Mouse (Mus musculus): ENCODE measurements around the gene Nr1d1.

The Nr1d1 gene

DNA sequence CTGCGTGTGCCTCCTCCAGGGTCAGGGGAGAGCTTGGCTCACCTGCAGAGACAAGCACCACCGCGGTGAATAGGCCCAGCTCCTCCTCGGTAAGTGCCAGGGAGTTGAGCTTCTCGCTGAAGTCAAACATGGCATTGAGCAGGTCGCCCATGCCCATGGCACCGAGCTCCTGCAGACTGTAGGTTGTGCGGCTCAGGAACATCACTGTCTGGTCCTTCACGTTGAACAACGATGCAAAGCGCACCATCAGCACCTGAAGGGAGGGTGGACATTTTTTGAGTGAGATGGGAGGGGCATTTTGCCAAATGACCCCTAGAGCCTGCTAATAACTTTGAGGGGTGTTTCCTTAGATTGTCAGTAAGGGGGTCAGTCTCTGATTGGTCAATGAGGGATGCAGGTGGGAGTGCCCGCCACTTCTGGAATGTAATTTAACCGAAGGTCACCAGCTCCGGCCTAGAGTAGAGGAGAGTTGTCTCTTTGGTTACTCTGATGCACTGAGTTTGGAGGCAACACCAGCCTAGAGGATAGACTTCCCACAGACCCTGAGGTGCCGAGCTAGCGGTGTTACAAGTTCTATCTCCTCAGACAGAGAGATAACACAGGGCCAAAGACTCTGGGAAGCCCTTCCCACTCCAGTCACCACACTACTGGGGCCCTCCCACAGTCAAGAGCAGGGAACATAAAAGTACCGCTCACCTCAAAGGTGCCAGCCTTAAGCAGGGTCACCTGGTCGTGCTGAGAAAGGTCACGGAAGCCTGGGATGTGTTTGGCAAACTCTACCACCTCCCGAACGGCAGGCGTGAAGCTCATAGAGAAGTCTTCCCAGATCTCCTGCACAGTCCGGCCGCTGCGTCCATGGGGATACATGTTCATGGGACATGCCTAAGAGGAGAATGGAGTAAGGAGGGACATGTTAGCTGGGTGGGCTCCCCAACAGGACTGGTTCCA, 5.9 kb downstream of the Nr1d1 start:
- peak; percentile 16 for DNase-seq

DNA sequence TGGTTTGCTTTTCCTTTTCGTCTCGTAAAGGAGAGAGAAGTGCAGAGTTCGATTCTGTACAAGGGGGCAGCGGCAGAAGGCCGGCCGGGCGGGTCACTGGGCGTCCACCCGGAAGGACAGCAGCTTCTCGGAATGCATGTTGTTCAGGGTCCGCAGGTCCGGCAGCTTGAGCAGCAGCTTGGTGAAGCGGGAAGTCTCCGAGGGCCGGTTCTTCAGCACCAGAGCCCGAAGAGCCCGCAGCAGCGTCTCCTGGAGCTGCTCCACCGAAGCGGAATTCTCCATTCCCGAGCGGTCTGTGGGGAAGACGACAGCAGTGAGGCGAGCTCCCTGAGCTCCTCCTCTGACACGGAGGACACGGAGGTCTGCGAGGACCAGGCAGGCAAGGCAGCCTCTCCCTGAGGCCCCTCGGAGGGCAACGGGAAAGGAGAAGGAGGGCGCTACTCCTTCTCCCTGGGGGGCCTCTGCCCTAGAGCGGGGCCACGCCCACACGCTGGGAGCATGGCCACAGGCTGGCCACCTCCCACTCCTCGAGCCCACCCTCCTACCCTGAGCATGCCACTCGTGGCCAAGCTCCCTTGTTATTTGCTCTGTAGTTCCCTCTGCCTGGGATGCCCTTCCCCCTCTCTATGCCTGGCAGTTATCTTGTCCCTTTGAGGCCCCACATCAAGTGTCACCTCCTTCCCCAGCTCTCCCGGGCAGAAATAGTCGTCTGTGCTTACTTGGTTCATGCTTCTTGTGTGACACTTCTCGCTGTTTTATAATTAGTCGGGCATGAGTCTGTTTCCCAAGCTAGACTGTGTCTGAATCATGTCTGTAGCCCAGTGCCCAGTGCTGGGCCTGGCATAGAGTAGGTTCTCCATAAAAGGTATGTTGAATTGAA, 6.8 kb downstream of the Nr1d1 start:
- DNase-seq, result peak; percentile 43

DNA sequence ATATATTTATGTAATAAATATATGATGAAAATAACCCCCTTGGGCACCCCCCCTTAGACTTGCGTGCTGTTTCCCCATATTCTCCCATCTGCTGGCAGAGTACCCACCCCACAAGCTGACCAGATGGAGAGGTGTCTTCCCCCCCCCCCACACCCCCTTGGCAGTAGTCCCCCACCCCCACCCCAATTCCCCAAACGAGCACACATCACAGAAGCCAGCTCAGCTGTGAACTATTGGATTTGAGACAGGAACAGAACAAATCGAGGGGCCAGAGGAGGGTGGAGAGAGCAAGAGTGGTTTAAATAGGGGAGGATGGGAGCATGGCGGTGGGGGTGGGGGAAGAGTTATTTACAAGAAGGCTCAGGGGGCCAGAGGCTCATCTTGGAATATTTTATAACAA, 7.4 kb downstream of the Nr1d1 start:
- no peak for DNase-seq

DNA sequence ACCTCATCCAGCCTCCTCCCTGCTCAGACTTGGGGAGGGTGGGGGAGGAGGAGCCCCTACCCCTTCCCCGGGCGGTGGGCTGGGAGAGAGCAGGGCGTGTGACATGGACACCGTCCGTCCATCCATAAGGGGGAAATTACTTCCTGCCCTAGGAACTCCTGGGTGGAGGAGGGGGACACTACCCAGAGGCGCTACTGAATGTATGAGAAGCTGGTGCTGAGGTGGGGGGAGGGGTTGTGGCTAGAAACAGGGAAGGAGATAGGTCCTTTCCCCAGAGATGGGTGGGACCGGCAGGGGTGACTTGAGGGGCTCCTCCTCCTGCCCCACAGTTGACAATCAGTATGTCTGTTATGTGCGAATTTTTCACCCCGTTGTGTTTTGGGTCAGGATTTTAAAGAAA, 7.9 kb downstream of the Nr1d1 start:
- peak; percentile 37 for DNase-seq

DNA sequence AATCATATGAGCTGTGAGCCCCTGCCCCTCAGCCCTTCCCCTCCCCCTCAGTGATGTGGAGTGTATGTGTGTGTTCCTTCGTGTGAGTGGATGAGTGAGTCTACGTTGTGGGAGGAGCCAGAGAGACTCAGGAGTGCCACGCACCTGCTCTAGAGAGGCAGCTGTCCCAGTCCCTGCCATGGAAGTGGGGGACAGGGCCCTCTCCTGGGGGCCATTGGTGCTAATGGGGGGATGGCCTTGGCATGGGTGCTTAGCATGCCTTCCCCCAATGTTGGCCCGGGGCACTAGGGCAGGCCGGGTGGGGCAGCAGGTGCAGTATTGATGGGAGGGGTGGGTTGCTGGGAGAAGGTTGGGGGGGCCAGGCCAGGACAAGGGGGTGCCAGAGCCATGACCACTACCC, 8.3 kb downstream of the Nr1d1 start:
- no peak for DNase-seq

DNA sequence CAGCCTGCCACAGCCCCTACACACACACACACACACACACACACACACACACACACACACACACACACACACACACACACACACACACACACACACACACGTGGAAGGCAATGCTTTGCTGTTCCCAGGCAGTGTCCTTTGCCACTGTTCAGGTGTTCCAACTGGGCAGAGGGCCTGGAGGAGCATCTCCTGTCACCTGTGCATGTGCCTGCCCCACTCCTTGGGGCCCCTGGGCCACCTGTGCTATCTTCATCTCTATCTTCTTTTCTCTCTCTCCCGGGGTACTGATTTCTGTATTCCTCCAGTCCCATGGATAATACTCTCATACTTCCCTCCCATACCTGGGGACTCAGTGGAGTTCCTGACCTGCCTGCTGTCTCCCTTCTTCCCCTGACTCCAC, 8.8 kb downstream of the Nr1d1 start:
- DNase-seq, result no peak

DNA sequence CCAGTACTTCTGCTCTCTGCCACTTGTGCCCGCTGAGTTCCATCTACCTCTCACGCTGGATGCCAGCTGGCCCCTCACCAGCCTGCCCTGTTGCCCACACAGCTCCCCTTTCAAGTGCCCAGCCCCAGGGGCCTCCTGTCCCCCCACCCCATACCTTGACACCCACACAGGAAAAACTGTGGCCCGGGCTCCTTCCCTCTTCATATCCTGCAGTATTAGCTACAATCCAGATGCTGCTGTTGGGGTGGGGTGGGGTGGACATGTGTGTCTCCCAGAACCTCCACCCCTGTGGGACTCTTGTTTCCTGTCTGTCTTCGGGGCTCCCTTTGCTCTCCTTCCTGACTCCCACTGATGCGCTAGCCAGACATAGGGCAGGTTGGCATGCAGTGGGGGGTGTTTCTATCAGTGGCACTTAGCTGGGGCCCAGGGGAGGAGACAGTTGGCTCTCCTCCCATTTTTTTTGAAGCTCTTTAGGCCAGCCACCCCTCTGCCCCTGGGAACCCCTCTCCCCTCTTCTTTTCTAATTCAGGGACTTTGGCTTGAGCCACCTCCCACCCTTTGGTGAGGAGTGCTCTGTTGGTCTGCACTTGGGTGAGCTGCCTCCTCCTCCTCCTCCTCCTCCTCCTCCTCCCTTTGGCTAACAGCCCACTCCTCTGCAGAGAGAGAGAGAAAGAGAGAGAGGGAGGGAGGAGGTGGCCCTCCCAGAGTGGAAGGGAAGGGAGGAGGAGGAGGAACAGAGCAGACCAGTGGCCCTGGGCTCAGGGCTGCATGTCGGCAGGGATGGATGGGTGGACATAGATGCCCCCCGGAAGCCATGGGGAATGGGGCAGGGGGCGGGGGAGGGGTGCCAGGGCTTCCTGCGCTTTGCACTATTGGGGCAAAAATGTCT, 9.5 kb downstream of the Nr1d1 start:
- peak; percentile 25 for DNase-seq

DNA sequence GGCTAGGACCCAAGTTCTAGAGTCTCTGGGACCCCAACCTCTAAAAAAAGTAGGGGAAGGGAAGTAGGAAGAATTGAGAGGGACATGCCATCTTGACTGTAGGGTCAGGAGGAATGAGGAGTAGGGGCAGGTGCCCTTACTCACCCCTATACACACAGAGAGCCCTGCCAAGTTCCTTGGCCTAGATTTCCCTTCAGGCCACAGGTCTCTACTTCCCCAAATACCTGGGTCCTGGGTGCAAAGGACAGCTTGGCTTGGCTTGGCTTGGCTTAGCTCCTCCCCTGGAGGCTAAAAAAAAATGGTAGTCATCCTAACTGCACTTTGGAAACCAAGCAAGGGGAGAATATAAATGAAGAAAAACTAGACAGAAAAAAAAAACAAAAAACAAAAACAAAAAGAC, 10.4 kb downstream of the Nr1d1 start:
- DNase-seq, result peak; percentile 25

DNA sequence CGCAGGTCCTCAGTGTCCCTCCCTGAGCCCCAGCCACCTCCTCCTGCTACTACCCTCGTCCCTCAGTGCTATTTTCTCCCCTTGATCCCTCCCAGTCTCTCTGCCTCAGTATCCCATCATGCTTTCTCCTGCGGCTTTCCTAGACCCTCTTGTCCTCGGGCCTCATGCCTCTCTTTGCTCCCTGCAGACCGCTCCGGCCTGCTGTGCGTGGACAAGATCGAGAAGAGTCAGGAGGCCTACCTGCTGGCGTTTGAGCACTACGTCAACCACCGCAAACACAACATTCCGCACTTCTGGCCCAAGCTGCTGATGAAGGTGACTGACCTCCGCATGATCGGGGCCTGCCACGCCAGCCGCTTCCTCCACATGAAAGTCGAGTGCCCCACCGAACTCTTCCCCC, 11.0 kb downstream of the Nr1d1 start:
- no peak for DNase-seq

DNA sequence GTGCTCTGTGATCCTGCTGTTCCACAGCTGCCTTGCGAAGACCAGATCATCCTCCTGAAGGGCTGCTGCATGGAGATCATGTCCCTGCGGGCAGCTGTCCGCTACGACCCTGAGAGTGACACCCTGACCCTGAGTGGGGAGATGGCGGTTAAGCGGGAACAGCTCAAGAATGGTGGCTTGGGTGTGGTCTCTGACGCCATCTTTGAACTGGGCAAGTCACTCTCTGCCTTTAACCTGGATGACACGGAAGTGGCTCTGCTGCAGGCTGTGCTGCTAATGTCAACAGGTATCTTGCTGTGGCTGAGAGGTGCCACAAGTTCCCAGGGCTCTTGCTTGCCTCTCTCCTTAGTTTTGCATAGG, 11.7 kb downstream of the Nr1d1 start:
- no peak for DNase-seq

DNA sequence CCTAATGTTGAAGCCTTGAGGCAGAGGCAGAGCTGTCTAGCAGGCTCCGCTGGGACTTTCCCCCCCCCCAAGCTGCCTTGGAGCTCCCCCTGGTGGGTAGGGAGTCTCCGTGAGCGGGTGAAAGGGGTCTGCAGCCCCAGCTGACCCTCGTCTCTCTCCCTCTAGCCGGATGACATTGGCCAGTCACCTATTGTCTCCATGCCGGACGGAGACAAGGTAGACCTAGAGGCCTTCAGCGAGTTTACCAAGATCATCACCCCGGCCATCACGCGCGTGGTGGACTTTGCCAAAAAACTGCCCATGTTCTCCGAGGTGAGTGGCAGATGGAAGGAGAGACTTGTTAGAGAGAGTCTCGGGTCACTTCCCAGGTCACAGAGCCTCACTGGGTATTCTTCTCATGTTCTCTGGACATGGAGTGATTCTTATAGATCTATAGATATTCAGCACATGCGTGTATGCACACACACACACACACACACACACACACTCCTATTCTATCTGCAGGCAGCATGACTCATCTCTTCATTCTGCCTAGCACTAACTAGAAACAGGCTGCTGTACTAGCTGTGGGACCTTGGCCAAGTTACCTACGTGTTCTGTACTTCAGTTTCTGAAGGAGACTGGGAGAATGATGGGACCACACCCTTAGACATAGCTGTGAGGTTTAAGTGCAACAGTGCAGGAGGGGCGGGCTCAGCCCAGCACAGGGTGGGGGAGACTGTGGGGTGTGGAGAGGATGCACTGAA, 12.2 kb downstream of the Nr1d1 start:
- DNase-seq, result peak; percentile 63

DNA sequence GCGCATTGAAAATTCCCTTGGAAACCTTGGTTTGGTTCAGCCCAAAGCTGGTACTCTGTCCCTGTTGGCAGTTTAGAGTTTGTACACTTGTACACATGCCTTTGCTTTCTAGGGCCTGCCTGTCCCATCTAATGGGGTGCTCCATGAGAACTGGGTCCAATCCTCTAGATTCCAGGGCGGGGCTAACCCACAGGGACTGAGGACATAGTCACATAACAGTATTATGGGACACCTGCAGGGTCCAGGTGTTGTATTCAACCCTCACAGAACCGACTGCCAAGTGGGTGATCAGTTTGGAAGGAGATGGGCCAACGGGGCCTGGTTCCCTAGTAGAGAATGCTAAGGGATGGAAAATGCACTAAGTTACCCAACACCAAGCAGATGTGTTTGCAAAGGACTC, 13.2 kb downstream of the Nr1d1 start:
- no peak for DNase-seq

DNA sequence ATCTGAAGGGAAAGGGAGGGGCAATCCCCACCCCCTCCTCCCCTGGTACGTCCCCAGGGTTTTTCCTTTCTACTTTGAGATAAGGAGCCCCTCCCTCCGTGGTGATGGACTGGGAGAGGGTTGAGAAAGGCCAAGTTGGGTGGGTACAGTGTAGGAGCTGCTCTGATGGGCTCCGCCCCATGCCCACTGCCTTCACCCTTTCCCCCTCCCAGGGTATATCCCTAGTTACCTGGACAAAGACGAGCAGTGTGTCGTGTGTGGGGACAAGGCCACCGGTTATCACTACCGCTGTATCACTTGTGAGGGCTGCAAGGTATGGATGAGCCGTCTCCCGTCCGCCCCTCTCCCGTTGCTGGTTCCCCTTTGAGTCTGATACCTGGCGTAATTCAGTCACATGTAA, 18.4 kb downstream of the Nr1d1 start:
- no peak for DNase-seq

DNA sequence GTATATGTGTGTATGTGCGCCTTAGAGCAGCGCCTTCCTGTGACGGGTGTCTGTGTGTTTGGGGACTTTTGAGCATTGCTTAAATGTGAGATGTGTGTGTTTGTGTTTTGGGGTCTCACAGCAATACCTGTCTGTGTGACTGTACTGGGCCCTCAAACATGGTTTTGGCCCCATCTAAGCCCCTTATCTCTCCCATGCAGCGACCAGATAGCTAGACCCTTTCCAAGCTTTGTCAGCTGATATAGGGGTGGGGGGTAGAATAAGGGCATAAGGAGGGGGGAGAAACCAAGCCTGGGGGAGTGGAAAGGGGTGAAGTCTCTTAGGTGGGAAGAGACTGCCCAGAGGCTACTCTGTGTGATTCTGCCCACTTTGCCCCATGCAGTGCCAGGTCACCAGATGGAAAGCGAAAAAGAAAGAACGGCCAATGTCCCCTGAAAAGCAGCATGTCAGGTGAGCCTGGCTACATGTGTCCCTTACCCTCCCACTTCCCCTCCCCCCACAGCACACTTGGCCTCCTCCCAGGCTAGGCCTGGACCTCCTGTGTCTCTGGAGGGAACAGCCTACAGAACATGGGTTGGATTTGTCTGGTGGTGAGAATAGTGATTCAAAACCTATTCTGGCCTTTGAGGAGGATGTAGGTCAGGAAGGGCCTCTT, 19.3 kb downstream of the Nr1d1 start:
- DNase-seq, result no peak

DNA sequence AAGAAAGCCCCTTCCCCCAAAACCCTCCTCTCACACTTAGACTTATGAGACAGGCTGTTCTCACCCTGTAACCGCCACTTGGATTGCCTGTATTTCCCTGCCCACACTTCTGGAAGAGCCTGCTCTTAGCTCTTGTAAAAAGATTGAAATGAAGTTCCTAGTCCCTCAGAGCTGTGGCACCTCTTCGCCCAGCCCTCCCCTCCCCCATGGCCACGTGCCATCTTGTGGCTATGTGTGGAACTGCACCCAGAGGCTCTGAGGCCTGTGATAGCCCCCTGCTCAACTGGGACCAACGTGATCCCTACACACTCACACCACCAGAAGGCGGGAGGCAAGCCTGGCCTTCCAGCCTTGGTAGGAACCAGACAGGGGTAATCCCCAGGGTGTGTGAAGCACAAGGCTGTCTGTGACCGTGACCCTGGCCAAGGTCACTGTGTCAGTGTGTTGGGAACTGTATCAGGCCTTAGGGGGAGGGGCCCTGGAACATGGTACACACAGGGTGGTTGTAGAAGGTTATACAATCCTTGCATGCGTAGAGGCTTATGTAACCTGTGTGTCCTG, 20.4 kb downstream of the Nr1d1 start:
- peak; percentile 72 for DNase-seq

DNA sequence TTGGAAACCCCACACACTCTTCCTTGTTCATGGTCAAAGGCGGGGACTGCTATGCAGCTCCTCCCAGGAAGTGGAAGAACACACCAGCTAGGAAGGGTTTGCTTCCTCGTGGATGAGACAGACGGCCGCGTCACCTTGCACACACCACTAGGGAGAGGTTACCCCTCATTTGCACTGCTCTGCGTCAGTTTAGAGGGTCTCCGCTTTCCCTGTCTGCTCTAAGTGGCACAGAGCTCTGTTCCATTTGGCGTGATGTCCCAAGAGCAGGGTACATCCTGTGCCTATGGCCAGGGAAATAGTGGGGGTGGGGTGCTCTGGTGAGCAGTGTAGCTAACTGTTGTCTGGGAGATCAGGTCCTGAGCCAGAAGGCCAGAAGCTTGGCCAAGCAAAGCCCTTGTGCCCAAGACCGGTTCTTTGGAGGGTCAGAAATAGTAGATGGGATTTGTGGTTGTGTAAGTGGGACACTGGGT, 20.9 kb downstream of the Nr1d1 start:
- peak; percentile 29 for DNase-seq

DNA sequence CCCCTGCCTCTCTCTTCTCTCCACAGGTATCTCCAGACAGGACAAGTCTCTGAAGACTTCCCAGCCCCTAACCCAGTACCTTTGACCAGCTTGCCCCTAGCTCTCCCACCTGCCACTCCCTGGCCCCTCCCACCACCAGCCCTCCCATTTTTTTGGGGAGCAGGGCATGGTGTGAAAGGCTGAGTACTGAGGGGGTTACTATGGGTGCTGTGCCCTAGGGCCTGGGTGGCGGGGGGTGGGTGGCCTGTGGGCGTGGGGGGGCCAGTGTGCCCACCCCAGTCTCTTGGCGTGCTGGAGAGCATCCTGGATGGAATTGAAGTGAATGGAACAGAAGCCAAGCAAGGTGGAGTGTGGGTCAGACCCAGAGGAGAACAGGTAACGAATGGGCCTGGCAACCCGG, 21.9 kb downstream of the Nr1d1 start:
- no peak for DNase-seq

DNA sequence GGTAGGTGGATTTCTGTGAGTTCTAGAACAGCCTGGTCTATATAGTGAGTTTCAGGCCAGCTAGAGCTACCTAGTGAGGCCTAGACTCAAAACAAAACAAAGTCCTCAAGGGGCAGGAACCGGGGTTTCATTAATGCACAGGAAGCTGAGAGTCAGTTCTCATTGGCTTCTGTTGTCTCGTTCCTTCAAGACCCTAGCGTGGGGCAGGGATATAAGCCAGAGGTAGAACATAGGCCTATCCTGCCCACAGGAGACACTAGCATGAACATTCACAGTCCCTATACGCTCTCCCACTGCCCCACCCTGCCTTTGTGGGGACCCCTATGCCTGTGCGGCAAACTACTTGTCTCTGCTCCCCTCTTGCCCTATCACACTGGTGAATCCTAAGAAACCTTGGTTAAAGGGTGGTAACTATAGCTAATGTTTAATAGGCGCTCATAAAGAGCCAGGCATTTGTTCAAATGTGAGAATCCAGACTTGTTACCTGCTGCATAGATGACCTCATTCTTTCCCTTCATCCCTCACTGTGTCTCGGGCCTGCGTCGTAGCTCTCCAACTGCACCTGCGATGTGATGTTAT, 22.5 kb downstream of the Nr1d1 start:
- DNase-seq, result peak; percentile 52

DNA sequence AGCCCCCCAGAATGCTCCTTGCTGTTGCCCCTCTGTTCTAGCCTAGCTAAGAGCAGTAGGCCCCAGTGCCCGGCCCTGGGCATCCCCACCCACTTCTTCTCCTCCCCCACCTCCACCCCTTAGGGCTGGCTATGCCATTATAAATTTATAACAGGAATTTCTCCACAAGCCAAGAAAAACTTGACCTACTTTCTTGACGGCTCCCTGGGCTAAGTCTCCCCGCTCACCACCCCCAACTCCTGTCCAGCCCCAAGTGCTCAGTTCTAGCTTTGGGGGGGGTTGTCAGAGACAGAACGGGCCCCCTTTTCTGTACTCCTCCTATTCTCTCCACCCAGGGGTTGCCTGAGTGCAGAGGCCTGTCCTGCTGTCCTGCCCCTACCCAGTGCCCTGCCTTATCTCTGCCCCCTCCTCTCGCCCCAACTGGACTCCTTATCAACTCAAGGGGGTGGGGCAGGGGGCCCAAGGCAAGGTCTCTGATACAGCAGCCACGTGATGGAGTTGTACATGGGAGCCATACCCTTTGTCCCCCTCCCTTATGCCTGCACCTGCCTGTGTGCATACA, 23.8 kb downstream of the Nr1d1 start:
- DNase-seq, result peak; percentile 74

Data from kidney, adult 18-20 months (tissue).